Mouse (Mus musculus) thymus, postnatal 0 days (tissue): ENCODE measurements around the gene Cachd1. TPM values are rescaled to one million over a fixed set of nuclear protein-coding genes. Genes with fewer than 3 reads are reported as not detected.

Experiments used
- DNase-seq: peaks from one replicate; pipeline ENCODE4 v3.0.0-alpha.2; 2015; ENCODE audit warnings: low spot score
- polyA plus RNA-seq: library from polyadenylated mRNA; unstranded; fragments of >200 nt; fragmentation: Nextera tagmentation; extraction: Ambion mirVana; gene quantifications from 2 replicates; pipeline ENCODE4 v1.2.1, GENCODE M21; 2015

Gene Cachd1
- polyA plus RNA-seq, 1 experiment from 2014 or later, result 3.9 TPM

DNA sequence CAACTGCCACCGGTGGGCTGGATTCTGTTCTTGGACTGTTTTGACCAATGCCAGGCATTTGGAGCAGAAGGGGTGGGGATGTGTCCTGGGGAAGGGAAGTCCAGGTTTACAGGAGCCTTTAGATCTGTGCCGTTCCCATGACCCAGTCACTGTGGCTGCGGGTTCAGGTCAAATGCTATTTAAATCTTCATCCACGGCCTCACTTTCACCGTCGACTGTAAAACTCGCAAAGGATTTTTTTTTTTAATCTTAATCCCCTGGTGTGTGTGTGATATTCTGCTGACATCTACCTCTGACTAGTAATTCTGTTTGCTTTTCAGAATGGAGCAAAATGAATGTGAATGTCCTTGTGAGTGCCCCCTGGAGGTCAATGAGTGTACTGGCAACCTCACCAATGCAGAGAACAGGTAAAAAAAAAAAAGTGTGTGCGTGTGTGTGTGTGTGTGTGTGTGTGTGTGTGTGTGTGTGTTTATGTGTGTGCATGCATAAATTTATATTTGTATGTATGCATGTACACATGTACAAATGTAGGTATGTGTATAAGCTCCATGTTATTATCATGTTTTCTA is 211.8 kb downstream of the Cachd1 start:
- peak; percentile 2 for DNase-seq

DNA sequence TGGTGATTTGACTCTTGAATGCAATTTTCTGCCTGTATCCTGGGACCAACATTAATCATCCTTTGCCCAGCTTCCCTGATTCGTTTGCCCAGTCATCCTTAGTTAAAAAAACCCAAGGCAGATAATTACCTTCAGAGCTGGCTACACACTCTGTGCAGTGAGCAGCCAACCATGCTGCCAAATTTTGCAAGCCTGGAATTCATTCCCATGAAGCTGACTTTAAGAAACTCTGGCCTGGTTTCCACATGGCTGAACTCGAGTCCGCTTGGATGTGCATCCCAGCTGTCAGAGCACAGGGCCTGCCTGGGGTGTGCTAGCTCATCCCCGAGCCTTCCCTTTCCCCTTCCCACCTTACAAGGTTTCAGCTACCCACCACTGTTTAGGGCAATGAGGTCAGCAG is 214.5 kb downstream of the Cachd1 start:
- no peak for DNase-seq

DNA sequence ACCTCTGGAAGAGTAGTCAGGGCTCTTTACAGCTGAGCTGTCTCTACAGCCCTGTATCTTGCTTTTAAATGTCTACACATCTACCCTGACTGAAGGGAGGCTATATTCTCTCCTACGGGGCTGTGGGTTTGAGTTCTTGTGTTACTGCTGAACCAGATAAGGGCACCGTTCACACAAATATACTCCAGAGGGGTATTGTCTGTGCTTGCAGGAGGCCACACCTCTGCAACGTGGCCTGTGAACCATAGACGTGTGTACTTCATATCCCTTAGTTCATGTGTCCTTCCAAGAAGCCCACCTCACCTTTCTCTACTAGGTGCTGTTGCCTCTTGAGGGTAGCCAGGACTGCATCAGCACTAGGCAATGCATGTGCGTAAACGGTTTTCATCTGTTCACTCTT is 215.6 kb downstream of the Cachd1 start:
- no peak for DNase-seq

DNA sequence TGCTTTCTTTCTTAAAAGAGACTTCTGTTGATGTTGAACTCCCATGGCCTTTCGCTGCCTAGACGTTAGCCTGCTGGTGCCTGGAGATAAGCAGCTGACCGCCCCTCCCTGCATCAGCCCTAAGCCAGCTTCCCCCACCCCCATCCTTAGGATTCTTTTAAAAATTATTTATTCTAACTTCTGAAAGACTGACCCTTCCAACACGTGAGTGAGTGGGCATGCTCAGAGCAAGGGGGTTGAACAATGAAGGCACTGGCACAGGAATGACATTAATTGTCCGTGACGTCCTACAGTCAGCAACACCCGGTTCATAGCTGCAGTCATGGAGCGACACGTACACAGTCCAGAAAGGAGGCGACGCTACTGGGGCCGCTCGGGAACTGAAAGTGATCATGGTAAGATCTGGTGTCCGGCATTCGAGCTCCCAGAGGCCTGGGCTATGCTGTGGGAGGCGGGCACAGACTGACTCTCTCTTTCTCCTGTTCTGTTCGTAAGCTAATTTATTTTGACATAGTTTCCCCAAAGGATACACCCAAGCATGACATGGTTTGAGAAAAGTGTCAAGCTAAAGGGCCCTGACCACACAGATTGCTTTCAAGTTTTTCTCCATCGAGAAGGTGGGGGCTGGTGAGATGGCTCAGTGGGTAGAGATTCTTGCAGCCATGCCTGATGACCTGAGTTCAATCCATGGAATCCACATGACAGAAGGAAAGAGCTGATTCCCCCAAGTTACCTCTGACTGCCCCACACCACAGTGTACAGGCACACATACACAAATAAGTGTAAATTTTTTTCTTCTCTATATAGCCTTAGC is 218.2 kb downstream of the Cachd1 start:
- DNase-seq, result no peak

DNA sequence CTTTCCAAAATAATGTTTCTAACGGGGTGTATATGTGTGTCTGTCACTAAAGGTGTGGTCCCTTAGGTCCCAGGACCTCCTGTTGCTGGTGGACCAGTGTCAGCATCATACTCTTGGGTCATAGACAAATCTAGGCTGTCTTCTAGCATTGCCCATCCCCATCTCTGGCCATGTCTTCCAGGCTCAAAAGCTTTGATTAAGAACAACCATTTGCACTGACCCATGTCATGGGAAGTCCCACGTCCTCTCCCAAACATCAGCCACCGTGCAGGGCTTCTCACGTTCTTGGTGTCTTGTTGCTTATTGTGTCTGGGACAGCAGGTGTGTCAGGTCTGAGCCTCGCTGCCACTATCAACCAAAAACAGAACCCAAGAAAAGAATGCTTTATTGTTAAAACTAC is 219.1 kb downstream of the Cachd1 start:
- DNase-seq, result no peak

DNA sequence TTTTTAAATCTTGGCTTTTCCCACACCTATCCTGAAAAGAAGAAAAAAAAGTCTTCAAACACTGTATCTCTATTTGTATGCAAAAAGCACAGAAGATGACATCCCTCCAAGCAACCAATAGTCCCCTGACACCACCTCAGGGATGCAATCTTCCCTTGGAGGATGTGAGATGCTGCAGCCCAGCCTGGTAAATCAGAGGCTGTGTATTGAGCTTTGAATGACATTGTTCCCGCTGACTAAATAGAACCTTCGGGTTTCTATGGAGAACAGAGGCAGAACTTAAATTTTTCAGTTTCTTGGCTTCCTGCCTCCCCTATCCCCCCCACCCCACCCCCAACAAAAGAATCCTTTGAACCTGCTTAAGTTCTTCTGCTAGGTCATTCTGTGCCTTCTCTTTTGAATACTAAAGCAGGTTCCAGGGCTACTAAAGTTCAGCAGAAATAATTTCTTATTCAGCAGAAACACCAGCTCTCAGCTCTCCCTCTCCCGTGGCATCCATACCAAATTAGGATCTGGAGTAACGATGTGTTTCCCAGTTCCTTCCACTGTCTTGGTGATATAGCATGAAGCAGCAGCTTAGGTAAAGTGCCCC is 219.7 kb downstream of the Cachd1 start:
- DNase-seq, result no peak

DNA sequence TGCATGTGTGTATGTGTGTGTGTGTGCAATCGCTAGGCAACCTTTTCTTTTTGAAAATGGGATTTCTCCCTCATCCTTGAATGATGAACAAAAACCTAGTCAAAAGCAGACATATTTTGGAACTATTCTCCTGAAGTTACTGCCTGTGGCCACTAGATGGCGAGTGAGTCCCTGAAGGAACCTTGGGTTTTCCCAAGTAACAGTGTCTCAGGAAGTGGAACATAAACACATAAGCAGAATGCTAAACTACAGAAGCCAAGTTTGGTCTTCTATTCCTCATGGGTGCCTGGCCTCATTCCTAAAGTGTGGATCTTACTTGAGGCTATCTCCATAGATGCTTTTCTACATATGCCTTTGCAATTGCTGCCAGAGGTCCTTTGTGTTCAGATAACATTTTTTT is 221.7 kb downstream of the Cachd1 start:
- peak; percentile 46 for DNase-seq

DNA sequence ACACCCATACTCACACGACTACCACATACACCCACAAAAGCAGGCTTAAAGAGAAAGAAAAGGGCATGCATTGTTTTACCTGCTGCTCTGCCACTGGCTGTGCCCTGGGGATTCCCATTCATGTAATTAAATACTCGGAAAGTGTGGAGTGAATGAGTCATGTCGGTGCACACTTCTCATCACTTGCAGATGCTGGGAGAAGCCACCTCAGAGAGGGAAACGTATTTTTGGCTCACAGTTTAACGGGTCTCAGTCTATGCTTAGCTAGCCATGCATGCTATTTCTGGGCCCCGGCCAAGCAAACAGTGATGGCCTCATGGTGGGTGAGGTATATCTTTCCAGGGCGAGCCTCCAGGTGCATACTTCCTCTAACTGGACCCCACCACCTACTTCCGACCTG is 222.4 kb downstream of the Cachd1 start:
- DNase-seq, result no peak

DNA sequence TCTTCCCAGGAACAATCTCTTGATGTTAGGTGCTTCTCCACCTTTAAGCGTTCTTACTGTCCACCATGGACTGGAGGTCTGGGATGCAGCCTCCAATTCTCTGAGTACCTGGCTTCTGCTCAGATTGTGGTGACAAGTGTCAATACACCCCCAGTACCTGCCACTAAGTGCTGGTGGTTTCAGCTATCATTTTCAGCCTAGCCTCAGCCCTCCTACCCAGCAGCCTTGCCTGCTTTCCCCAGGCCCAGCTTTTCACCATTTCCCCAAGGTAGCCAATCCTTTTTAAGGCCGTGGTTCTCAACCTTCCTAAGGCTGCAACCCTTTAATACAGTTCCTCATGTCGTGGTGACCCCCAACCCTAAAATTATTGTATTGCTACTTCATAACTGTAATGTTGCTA is 224.1 kb downstream of the Cachd1 start:
- DNase-seq, result no peak

DNA sequence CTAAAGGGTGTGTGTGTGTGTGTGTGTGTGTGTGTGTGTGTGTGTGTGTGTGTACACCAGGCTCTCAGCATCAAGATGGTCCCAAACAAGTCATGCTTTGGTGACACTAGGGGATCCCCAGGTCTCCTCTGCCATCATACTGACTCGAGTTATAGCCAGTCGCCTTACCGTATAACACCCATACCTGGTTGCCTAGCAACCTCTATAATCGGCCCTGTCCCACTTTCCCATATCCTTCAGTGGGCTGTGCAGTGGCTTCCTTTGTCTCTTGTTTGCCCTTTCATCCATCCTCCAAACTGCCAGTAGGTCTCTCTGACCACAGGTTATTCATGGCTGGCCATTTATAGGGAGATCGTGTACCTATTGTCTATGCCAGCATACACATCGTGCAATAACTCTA is 224.6 kb downstream of the Cachd1 start:
- DNase-seq, result no peak

DNA sequence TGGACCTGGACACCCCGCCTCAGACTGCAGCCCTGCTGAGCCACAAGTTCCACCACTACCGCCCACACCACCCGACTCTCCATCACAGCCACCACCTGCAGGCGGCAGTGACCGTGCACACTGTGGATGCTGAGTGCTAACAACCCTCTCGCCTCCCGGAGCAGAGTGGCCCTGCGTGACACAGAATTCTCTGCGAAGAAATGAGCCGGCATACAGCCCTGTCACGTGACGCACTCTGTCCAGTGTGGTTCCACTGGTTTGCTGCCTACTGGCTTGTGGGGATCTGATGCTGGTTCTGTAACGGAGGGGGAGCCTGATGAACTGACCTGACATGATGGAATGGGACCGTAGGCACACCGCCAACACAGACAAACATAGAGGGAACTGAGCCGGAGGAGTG is 226.5 kb downstream of the Cachd1 start:
- no peak for DNase-seq

DNA sequence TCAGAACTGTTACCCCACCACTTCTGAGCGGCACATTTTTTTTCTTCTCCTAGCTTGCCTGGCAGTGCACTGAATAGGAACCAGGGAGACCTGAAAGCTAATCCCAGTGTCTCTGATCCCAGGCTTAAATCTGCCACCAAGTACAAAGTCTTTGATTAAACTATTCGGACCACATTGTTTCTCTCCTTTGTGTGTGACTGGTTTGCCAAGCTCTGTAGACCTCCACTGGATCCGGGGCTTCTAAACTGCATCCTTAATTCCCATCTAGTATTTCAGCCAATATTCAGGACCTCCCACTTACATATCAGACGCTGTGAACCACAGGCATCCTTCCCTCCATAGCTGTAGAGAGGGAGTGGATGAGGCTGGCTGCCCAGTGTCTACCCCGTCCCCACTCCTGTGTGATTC is 231.9 kb downstream of the Cachd1 start:
- no peak for DNase-seq

DNA sequence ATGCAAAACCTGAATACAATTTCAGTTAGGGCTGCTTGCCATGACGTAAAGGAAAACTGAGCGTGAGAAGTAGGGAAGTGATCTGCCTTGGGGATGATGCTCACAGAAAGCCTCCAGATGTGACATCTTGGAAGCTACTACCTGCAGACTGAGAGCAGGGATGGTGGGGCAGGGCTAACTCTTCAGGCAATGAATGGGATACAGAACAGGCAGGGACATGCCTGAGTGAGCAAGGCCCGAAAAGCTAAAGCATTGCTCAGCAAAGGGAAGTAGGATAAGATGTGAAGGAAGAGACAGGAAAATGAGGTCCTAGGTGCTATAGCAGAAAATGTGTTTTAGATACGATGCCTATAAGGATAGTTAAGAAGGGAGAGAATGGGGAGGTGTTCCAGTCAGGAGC is 232.6 kb downstream of the Cachd1 start:
- no peak for DNase-seq

DNA sequence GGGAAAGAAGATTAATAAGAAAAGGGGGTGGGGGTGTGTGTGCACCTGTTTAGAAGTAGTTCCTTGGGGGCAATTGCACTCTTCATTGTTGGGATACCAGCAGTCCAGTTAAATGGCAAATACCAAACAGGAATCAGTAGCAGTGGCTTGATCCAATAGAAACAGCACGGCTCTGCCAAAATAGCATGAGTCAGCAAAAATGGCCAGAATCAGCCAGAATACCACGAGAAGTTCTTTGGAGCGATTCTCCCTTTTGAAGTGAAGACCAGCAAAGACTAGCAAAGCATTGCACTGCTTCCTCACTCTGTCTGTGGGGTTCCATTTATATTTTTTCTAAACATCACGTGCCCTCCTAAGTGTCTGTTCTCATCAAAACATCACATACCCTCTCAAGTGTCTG is 241.3 kb downstream of the Cachd1 start:
- DNase-seq, result no peak

DNA sequence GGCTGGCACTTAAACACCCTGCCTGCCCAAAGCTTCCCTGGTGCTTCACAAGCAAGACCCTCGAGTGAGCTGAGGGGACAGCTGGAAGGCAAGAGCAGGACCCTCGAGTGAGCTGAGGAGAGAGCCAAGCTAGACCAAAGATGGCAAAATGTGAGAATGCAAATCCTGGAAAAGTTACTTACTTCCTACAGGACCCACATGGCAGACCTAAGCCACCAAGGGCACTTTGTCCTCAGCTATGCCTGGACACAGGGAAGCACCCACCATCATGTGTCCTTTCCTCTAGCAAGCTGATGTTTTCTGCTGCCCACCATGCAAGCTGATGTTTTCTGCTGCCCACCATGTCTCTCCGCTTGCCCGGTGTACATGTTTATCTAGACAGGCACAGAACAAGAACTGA is 244.1 kb downstream of the Cachd1 start, which contains the start of gene Gm10577:
TSS of gene Gm10577 (minus strand) at position 101 of the 400 bp plus-strand sequence.
- DNase-seq, result no peak

DNA sequence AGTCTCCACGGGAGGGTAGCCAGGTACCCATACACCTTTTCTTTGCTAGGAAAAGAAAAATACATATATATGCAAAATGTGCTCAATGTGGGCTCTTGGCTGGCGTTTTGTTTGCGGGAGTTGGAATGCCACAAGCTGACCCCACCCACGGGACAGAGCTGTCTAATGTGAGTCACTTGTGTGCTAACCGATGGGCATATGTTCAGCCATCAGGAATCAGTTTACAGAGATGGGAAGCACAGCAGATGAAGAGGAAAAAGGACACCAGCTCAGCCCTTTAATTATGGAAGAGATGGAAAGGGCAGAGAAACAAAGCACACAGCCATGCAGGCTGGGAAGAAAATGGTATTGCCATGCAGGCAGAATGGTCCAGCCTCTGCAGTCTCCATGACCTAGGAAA is 250.1 kb downstream of the Cachd1 start:
- no peak for DNase-seq

DNA sequence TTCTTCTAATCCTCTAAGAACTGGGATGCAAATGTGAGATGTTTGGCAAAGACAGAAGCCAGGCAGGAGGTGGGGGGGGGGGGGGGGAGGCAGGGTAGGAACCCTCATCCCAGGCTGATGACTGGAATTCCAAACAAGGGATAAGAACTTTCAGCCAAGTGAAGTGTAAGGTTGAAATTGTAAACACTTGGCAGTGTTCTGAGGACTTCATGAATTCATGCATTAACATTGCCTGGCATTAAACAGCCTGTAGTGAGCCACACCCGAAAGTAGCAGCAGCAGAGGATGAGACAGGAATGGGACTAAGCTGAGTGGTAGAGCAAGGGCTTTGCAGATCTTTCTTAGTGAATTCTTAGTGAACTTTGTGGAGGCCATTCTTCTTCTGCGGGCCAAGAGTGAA is 250.5 kb downstream of the Cachd1 start:
- no peak for DNase-seq

DNA sequence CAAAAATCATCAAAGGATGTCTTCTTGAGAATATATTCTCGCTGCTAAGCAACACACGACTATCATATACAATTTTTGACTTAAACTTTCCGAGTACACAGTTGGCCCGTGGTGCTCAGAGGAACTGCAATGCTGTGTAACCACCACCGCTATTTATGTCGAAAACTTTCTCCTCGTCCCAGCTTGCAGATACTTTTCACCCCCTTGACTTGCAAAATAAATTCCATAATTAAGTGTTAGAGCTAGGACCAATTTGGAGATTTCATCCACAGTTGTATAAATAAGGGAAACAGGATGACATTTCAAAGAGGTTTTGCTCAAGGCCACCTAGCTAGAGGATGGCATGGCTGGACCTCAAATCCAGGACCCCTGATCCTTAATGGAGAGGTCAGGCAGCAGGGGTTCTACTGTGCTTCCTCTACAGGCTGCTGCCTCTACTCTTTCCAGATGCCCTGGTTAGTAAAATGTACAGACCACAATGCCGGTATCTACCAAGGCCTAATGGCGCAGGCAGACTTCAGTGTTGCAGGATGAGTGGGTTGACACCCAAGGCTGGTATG is 251.5 kb downstream of the Cachd1 start:
- no peak for DNase-seq

DNA sequence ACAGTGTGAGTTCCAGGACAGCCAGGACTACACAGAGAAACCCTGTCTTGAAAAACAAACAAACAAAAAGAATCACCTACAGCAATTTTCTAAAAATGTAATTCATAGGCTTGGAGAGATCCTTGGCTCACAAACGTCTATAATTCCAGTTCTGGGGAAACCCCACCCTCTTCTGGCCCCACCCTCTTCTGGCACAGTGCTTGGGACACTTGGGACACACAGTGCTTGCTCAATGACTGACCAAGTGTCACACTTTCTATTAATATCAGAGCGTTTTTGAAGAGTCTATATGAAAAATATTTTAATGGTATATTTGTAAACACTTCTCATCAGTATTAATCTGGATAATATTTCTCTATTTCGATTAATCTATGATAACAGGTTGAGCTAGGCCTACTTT is 256.6 kb downstream of the Cachd1 start:
- no peak for DNase-seq

DNA sequence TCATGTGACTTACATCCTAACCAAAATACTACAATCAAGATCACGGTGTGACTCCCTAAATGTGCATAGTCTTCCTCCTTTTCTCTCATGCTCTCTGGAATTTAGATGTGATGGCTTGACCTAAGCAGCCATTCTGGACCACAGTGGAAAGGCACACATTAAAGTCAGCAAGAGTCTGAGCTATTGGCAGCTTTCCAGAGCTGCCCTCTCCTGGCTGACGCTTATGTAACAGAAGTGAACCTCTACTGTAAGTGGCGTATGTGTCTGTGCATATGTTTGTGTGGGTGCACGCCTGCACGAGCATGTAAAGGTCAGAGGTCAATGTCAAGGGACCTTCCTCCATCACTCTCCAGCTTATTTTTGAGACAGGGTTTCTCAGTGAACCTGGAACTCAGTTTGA is 258.7 kb downstream of the Cachd1 start:
- DNase-seq, result no peak

DNA sequence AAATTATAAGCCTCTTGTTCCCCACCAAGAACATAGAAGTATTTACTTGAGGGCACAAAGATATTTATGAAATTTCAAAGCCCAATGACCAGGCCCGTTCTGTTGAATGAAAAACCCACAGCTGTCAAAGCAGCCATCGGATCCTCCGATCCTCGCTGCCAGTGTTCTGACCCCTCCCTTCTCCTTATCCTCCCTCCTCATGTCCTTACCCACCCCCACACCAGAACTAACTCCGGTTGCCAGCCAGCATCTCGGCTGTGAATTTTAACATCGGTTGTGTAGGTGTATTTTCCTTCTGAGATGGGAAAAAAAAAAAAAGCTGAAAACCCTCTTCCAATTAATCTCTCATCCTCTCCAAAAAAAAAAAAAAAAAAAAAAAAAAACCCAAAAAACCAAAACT is 260.7 kb downstream of the Cachd1 start:
- no peak for DNase-seq

DNA sequence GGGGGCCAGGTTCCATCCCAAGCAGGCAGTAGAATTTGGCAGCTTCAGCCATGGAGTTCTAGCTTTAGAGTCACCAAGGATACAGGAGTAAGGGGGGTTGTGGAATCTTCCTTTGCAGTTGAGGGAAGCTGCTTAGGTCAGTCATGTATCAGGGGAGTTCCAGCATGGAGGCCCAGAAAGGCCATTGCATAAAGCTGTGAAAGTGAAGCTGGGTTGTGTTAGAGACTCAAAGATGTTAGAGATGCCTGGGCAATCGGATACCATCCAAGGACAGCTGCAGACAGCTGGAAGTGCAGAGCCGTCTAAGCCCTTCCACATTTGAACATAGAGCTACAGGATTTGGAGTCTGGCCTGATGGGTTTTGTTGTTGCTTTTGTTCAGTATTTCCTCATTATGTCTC is 267.2 kb downstream of the Cachd1 start:
- no peak for DNase-seq

DNA sequence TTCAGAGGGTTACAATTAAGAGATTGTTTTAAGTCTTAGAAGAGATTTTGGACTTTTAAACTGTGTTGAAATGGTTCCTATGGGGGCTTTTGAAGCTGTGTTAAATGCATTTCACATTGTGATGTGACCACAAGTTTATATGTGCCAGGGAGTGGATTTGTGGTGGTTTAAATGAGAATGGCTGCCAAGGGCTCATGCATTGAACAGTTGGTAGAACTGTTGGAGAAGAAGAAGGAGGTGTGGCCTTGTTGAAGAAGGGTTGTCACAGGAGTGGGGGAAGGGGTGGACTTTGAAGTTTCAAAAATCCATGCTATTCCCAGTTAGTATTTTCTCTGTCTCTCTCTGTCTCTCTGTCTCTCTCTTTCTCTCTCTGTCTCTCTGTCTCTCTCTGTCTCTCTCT is 267.7 kb downstream of the Cachd1 start:
- DNase-seq, result no peak
